20 mouse cellular contexts compared by ENCODE assay signal in genomic region chr5:30202221-30202620, GRCm38 (mm10). TPM values are rescaled to one million over a fixed set of nuclear protein-coding genes. Genes with fewer than 3 reads are reported as not detected.
"Had no signal": no experiment of that assay in that cellular context is flagged by ENCODE, and none has a peak within 500 bp of the region (broad histone marks: within the 10 kb centered on the region; RNA-seq: fewer than 3 reads in every experiment).

No protein-coding gene starts in this region.

- H3K9me3 ChIP-seq: liver, embryonic 13.5 days; megakaryocyte, embryonic 14.5 days; midbrain, embryonic 10.5 days; midbrain, embryonic 13.5 days; neural tube, embryonic 12.5 days; neural tube, embryonic 15.5 days; stomach, embryonic 15.5 days had no signal

- DNase-seq: liver, embryonic 13.5 days; lung, adult 2 months; thymus, adult 18-20 months; thymus, postnatal 36 days had no signal

- H3K4me1 ChIP-seq: midbrain, embryonic 10.5 days; midbrain, embryonic 13.5 days; neural tube, embryonic 12.5 days; neural tube, embryonic 15.5 days had no signal

- H3K36me3 ChIP-seq: liver, embryonic 13.5 days; midbrain, embryonic 10.5 days; midbrain, embryonic 13.5 days; neural tube, embryonic 12.5 days; neural tube, embryonic 15.5 days; stomach, embryonic 15.5 days had no signal

- H3K4me2 ChIP-seq: liver, embryonic 13.5 days; midbrain, embryonic 13.5 days; neural tube, embryonic 12.5 days; neural tube, embryonic 15.5 days; stomach, embryonic 15.5 days had no signal

- H3K4me3 ChIP-seq: layer of hippocampus, adult 2 months; liver, embryonic 13.5 days; megakaryocyte, embryonic 14.5 days; midbrain, embryonic 10.5 days; midbrain, embryonic 13.5 days; neural tube, embryonic 12.5 days; neural tube, embryonic 15.5 days; stomach, embryonic 15.5 days had no signal

- H3K27ac ChIP-seq: kidney, postnatal 0 days; layer of hippocampus, adult 2 months; liver, embryonic 13.5 days; midbrain, embryonic 10.5 days; midbrain, embryonic 13.5 days; neural tube, embryonic 12.5 days; neural tube, embryonic 15.5 days; stomach, embryonic 15.5 days had no signal

- H3K9ac ChIP-seq: liver, embryonic 13.5 days; midbrain, embryonic 13.5 days; neural tube, embryonic 12.5 days; neural tube, embryonic 15.5 days; stomach, embryonic 15.5 days had no signal

- H3K27me3 ChIP-seq: liver, embryonic 13.5 days; midbrain, embryonic 13.5 days; neural tube, embryonic 12.5 days; neural tube, embryonic 15.5 days; stomach, embryonic 15.5 days had no signal

RNA-seq across cellular contexts. Expression of gene Adgrf3, which starts 3.3 kb away (rescaled TPM):
- total RNA-seq: layer of hippocampus, adult 2 months; layer of hippocampus, postnatal 25 days; left cerebral cortex, postnatal 25 days; liver, adult 2 months; monocyte, adult 5-6 weeks had no signal
- polyA plus RNA-seq: large intestine, adult 2 months; limb, embryonic 11.5 days; liver, adult 2 months; liver, embryonic 13.5 days; midbrain, embryonic 13.5 days; midbrain, embryonic 16.5 days; neural tube, embryonic 12.5 days; neural tube, embryonic 15.5 days; urinary bladder, adult 2 months had no signal
